Mouse (Mus musculus) CD8-positive naive resting alpha-beta T cell, adult 2 months (primary cell): ENCODE data around the gene Nr0b2.

ENCODE experiments used
- DNase-seq, 2 experiments: peaks; one replicate each; pipeline ENCODE4 v3.0.0; 2022; ENCODE audit warnings: low read depth in 2 of 2, low spot score in 2 of 2

Gene Nr0b2

GRCm38 (mm10) chr4:133604856-133605255, 51.7 kb downstream of the Nr0b2 start:
- no peak for DNase-seq

GRCm38 (mm10) chr4:133605330-133605729, 52.2 kb downstream of the Nr0b2 start:
- DNase-seq = no peak
